ENCODE assay signal across 8 mouse cellular contexts in the genomic region with DNA sequence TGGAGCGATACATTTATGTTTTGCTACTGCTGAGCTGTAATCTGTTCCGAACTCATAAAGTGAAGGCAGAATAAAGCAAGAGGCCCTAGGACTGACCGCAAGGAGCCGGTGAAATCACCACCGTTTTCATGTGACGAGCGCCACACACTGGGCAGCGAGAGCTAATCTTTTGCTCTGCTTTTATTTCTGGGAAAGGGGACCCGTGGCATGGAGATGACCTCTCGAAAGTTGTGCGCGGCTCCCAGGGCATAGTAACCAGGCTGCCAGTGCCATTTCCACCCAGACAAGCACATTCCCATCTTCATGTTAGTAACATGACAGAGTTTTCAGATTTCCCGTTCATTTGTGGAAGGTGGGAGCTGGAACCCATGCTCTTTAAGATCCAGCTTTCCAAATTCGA. TPM values are rescaled to one million over a fixed set of nuclear protein-coding genes. Genes with fewer than 3 reads are reported as not detected.
DNase-seq lines count a peak whose midpoint lies in the region; ATAC-seq and TF ChIP-seq lines count a peak whose summit lies in the region.

No protein-coding gene starts in this region.

- H3K27ac ChIP-seq in ES-E14 (ENCODE audit: insufficient read depth, low read depth, low read length, poor library complexity, severe bottlenecking): no peak overlapping the region
- 0 out of 2 replicates have a peak overlapping the region, but pooled peaks have one; percentile 5 for H3K27ac ChIP-seq in embryonic facial prominence, embryonic 15.5 days (replicated peaks)
- peak overlapping the region; percentile 39 to 52; a peak in 2 of 4 replicates for H3K27ac ChIP-seq in heart, embryonic 14.5 days (replicated peaks in 1 of 2; ENCODE audit: control insufficient read depth in 1 of 2, insufficient read depth in 1 of 2, low read depth in 2 of 2, low read length in 2 of 2)
- no peak overlapping the region for H3K27ac ChIP-seq in kidney, postnatal 0 days
- no peak overlapping the region for H3K27ac ChIP-seq in lung, embryonic 16.5 days (ENCODE audit: low read length)
- H3K27ac ChIP-seq in neural tube, embryonic 15.5 days (replicated peaks): 0 out of 2 replicates have a peak overlapping the region, but pooled peaks have one; percentile 18

- peak overlapping the region in 1 of 2 experiments; percentile 31; a peak in 2 of 4 replicates for H3K4me3 ChIP-seq in ES-E14 (ENCODE audit: insufficient read depth in 1 of 2, low read depth in 1 of 2, low read length in 2 of 2, poor library complexity in 1 of 2, severe bottlenecking in 1 of 2)
- H3K4me3 ChIP-seq in embryonic facial prominence, embryonic 15.5 days (replicated peaks): peak overlapping the region; percentile 19; the same call in 1 of the 2 replicates
- H3K4me3 ChIP-seq in heart, embryonic 14.5 days (ENCODE audit: control insufficient read depth in 1 of 2, insufficient read depth in 1 of 2, low read depth in 1 of 2, low read length in 2 of 2): peak overlapping the region; percentile 12 to 17
- H3K4me3 ChIP-seq in kidney, postnatal 0 days (replicated peaks; ENCODE audit: low read depth, low read length): peak overlapping the region; percentile 18; the same call in 1 of the 2 replicates
- peak overlapping the region; percentile 23 for H3K4me3 ChIP-seq in lung, embryonic 16.5 days (ENCODE audit: low read length)
- peak overlapping the region; percentile 10; the same call in 1 of the 2 replicates for H3K4me3 ChIP-seq in neural tube, embryonic 15.5 days (replicated peaks)

- no peak for ATAC-seq in embryonic facial prominence, embryonic 15.5 days (ENCODE audit: insufficient number of reproducible peaks, low FRiP score, low TSS enrichment, low read depth)
- peak; percentile 45; the same call in 1 of the 2 replicates for ATAC-seq in heart, embryonic 14.5 days (ENCODE audit: insufficient number of reproducible peaks, insufficient read depth, low FRiP score, low read depth)
- ATAC-seq in kidney, postnatal 0 days (replicated peaks; ENCODE audit: low FRiP score, low read depth): no peak; the same call in 1 of the 2 replicates
- peak; percentile 60 for ATAC-seq in lung, embryonic 16.5 days (ENCODE audit: low read depth)
- ATAC-seq in neural tube, embryonic 15.5 days (ENCODE audit: low FRiP score): peak; percentile 64; the same call in 1 of the 2 replicates

- peaks cover 8 to 19% of the 10 kb centered on the region in 2 experiments for H3K4me1 ChIP-seq in ES-E14 (ENCODE audit: control insufficient read depth in 2 of 2, insufficient read depth in 2 of 2, low read length in 2 of 2, poor library complexity in 1 of 2)
- peaks cover 32% of the 10 kb centered on the region for H3K4me1 ChIP-seq in embryonic facial prominence, embryonic 15.5 days
- H3K4me1 ChIP-seq in heart, embryonic 14.5 days (ENCODE audit: control insufficient read depth in 2 of 2, insufficient read depth in 2 of 2, low read length in 2 of 2): peaks cover 22 to 27% of the 10 kb centered on the region in 2 experiments
- peaks cover 16% of the 10 kb centered on the region for H3K4me1 ChIP-seq in kidney, postnatal 0 days (replicated peaks; ENCODE audit: insufficient read depth, low read length)
- peaks cover 21% of the 10 kb centered on the region for H3K4me1 ChIP-seq in lung, embryonic 16.5 days (replicated peaks; ENCODE audit: control insufficient read depth, insufficient read depth, low read length)
- peaks cover 30% of the 10 kb centered on the region for H3K4me1 ChIP-seq in neural tube, embryonic 15.5 days

- no peak for DNase-seq in ES-E14 (ENCODE audit: low read depth, low spot score)
- DNase-seq in brain, adult 2 months (ENCODE audit: low read depth, low spot score): peak; percentile 74
- peak; percentile 87 for DNase-seq in kidney, postnatal 0 days (ENCODE audit: low spot score)
- DNase-seq in urinary bladder, postnatal 36 days (ENCODE audit: low spot score in 2 of 2): peak; percentile 39 to 61

- in situ Hi-C loops in ES-E14 (cut with MboI; ENCODE audit: low sequenced_read_pairs in 2 of 2, unreplicated experiment in 2 of 2): loop anchor here (10.0 to 25.0 kb wide), 2 partner anchors 180 to 352 kb away; no protein-coding TSS in a partner anchor

- H3K36me3 ChIP-seq in ES-E14 (ENCODE audit: control insufficient read depth, insufficient read depth, low read length, poor library complexity, severe bottlenecking): no peaks in the 10 kb centered on the region
- no peaks in the 10 kb centered on the region for H3K36me3 ChIP-seq in embryonic facial prominence, embryonic 15.5 days
- no peaks in the 10 kb centered on the region for H3K36me3 ChIP-seq in heart, embryonic 14.5 days (ENCODE audit: control insufficient read depth, insufficient read depth, low read length)
- no peaks in the 10 kb centered on the region for H3K36me3 ChIP-seq in kidney, postnatal 0 days (ENCODE audit: insufficient read depth, low read length)
- H3K36me3 ChIP-seq in lung, embryonic 16.5 days (ENCODE audit: control insufficient read depth, insufficient read depth, low read length): no peaks in the 10 kb centered on the region
- H3K36me3 ChIP-seq in neural tube, embryonic 15.5 days: no peaks in the 10 kb centered on the region

- no peak overlapping the region; the same call in 1 of the 2 replicates for H3K9ac ChIP-seq in ES-E14 (ENCODE audit: insufficient read depth, low read depth, low read length, poor library complexity, severe bottlenecking)
- 0 out of 2 replicates have a peak overlapping the region, but pooled peaks have one; percentile 4 for H3K9ac ChIP-seq in embryonic facial prominence, embryonic 15.5 days
- peak overlapping the region; percentile 57 for H3K9ac ChIP-seq in heart, embryonic 14.5 days (ENCODE audit: low read length)
- H3K9ac ChIP-seq in kidney, postnatal 0 days (ENCODE audit: low read depth, low read length): 0 out of 2 replicates have a peak overlapping the region, but pooled peaks have one; percentile 36
- peak overlapping the region; percentile 21; the same call in 1 of the 2 replicates for H3K9ac ChIP-seq in lung, embryonic 16.5 days (ENCODE audit: low read length)
- 0 out of 2 replicates have a peak overlapping the region, but pooled peaks have one; percentile 12 for H3K9ac ChIP-seq in neural tube, embryonic 15.5 days (replicated peaks)

- no peaks in the 10 kb centered on the region for H3K27me3 ChIP-seq in embryonic facial prominence, embryonic 15.5 days
- no peaks in the 10 kb centered on the region for H3K27me3 ChIP-seq in heart, embryonic 14.5 days (ENCODE audit: control insufficient read depth, insufficient read depth, low read length)
- H3K27me3 ChIP-seq in kidney, postnatal 0 days (ENCODE audit: insufficient read depth, low read length): no peaks in the 10 kb centered on the region
- H3K27me3 ChIP-seq in lung, embryonic 16.5 days (ENCODE audit: control insufficient read depth, insufficient read depth, low read depth, low read length): no peaks in the 10 kb centered on the region
- H3K27me3 ChIP-seq in neural tube, embryonic 15.5 days (replicated peaks): 0 out of 2 replicates have a peak, but pooled peaks cover 3% of the 10 kb centered on the region

- peak overlapping the region; percentile 51 for H3K4me2 ChIP-seq in embryonic facial prominence, embryonic 15.5 days (replicated peaks)
- peak overlapping the region; percentile 64 for H3K4me2 ChIP-seq in heart, embryonic 14.5 days (ENCODE audit: low read length)
- H3K4me2 ChIP-seq in kidney, postnatal 0 days (ENCODE audit: low read length): peak overlapping the region; percentile 51
- peak overlapping the region; percentile 40 for H3K4me2 ChIP-seq in lung, embryonic 16.5 days (ENCODE audit: low read depth, low read length)
- peak overlapping the region; percentile 49 for H3K4me2 ChIP-seq in neural tube, embryonic 15.5 days

- TF ChIP-seq CTCF in kidney, postnatal 0 days (IDR thresholded peaks at IDR 0.05; ENCODE audit: low read depth): peak; percentile 75

- no peaks in the 10 kb centered on the region for H3K9me3 ChIP-seq in ES-E14 (ENCODE audit: control insufficient read depth, insufficient read depth, low read depth, low read length)
- no peaks in the 10 kb centered on the region for H3K9me3 ChIP-seq in embryonic facial prominence, embryonic 15.5 days (replicated peaks)
- H3K9me3 ChIP-seq in heart, embryonic 14.5 days (ENCODE audit: control insufficient read depth, low read length): no peaks in the 10 kb centered on the region
- no peaks in the 10 kb centered on the region for H3K9me3 ChIP-seq in kidney, postnatal 0 days (replicated peaks; ENCODE audit: low read length)
- no peaks in the 10 kb centered on the region for H3K9me3 ChIP-seq in lung, embryonic 16.5 days (ENCODE audit: control insufficient read depth, low read length)
- H3K9me3 ChIP-seq in neural tube, embryonic 15.5 days (replicated peaks): no peaks in the 10 kb centered on the region

- 14% methylated on average over 14 of the region's 14 CpGs for WGBS in embryonic facial prominence, embryonic 15.5 days
- WGBS in heart, embryonic 14.5 days: 6% methylated on average over 14 of the region's 14 CpGs
- WGBS in kidney, postnatal 0 days: 11% methylated on average over 14 of the region's 14 CpGs
- 10% methylated on average over 14 of the region's 14 CpGs for WGBS in lung, embryonic 16.5 days
- WGBS in neural tube, embryonic 15.5 days: 13% methylated on average over 14 of the region's 14 CpGs

RNA-seq across cellular contexts. Expression of gene Ttc30a2, which starts 13.5 kb away (rescaled TPM):
- 0.36 and 0.42 TPM in 2 replicates for total RNA-seq in ES-E14 (2012; rRNA removed)
- 0.35 and 0.43 TPM in 2 replicates for polyA plus RNA-seq in embryonic facial prominence, embryonic 15.5 days (2015; fragmentation: Nextera tagmentation; extraction: Ambion mirVana)
- polyA plus RNA-seq in heart, embryonic 14.5 days (2014; fragmentation: Nextera tagmentation; extraction: Ambion mirVana): 1.1 and 1.9 TPM in 2 replicates
- 0.18 and 0.51 TPM in 2 replicates for polyA plus RNA-seq in kidney, postnatal 0 days (2015; fragmentation: Nextera tagmentation; extraction: Ambion mirVana)
- polyA plus RNA-seq in lung, embryonic 16.5 days (2015; fragmentation: Nextera tagmentation; extraction: Ambion mirVana): 0.34 and 0.54 TPM in 2 replicates
- polyA plus RNA-seq in neural tube, embryonic 15.5 days (2015; fragmentation: Nextera tagmentation; extraction: Ambion mirVana): 0.68 and 0.96 TPM in 2 replicates

RNA-seq across cellular contexts. Expression of gene Ttc30a1, which starts 17.3 kb away (rescaled TPM):
- 4.7 and 6.1 TPM in 2 replicates for total RNA-seq in ES-E14 (2012; rRNA removed)
- 6.8 and 7.5 TPM in 2 replicates for polyA plus RNA-seq in embryonic facial prominence, embryonic 15.5 days (2015; fragmentation: Nextera tagmentation; extraction: Ambion mirVana)
- polyA plus RNA-seq in heart, embryonic 14.5 days (2014; fragmentation: Nextera tagmentation; extraction: Ambion mirVana): 5.8 and 6.5 TPM in 2 replicates
- polyA plus RNA-seq in kidney, postnatal 0 days (2015; fragmentation: Nextera tagmentation; extraction: Ambion mirVana): 6.7 and 7.0 TPM in 2 replicates
- polyA plus RNA-seq in lung, embryonic 16.5 days (2015; fragmentation: Nextera tagmentation; extraction: Ambion mirVana): 8.9 and 10.1 TPM in 2 replicates
- polyA plus RNA-seq in neural tube, embryonic 15.5 days (2015; fragmentation: Nextera tagmentation; extraction: Ambion mirVana): 7.4 and 7.6 TPM in 2 replicates

RNA-seq across cellular contexts. Expression of gene Ttc30b, which starts 26.1 kb away (rescaled TPM):
- 2.3 and 2.6 TPM in 2 replicates for total RNA-seq in ES-E14 (2012; rRNA removed)
- polyA plus RNA-seq in embryonic facial prominence, embryonic 15.5 days (2015; fragmentation: Nextera tagmentation; extraction: Ambion mirVana): 16.5 and 21.7 TPM in 2 replicates
- 11.7 and 12.8 TPM in 2 replicates for polyA plus RNA-seq in heart, embryonic 14.5 days (2014; fragmentation: Nextera tagmentation; extraction: Ambion mirVana)
- polyA plus RNA-seq in kidney, postnatal 0 days (2015; fragmentation: Nextera tagmentation; extraction: Ambion mirVana): 14.1 and 14.5 TPM in 2 replicates
- 20.5 and 22.4 TPM in 2 replicates for polyA plus RNA-seq in lung, embryonic 16.5 days (2015; fragmentation: Nextera tagmentation; extraction: Ambion mirVana)
- 17.3 and 17.4 TPM in 2 replicates for polyA plus RNA-seq in neural tube, embryonic 15.5 days (2015; fragmentation: Nextera tagmentation; extraction: Ambion mirVana)

Comparison
In these comparisons a context has a peak if more than half of its experiments do, and no peak if none do; other contexts are left out.
1. H3K27ac ChIP-seq: peak in embryonic facial prominence, embryonic 15.5 days (single experiment), heart, embryonic 14.5 days (2 of 2) and neural tube, embryonic 15.5 days (single experiment); none in ES-E14 (single experiment), kidney, postnatal 0 days (single experiment) and lung, embryonic 16.5 days (single experiment).
2. ATAC-seq: peak in heart, embryonic 14.5 days (single experiment), lung, embryonic 16.5 days (single experiment) and neural tube, embryonic 15.5 days (single experiment); none in embryonic facial prominence, embryonic 15.5 days (single experiment) and kidney, postnatal 0 days (single experiment).
3. Peak in every context shown above with its lines, with median percentiles within 50 percentile points of each other: H3K4me2 ChIP-seq.